17 mouse cellular contexts compared by ENCODE assay signal in the genomic region with DNA sequence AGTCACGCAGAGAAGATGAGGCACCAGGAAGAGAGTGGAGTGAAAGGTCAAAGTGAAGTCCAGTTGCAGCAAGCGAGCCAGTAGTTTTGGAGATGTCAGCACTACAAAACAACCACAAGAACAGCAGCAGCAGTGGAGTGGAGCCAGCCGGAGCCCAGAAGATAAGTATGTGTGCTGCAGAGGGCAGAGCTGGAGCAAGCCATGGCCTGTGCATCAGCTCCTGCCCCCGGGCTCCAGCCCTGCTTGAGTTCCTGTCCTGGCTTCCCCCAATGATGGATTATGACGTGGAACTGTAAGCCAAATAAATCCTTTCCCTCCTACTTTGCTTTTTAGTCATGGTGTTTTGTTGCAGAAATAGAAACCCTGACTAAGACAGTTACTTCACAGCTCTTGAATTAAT. TPM values are rescaled to one million over a fixed set of nuclear protein-coding genes. Genes with fewer than 3 reads are reported as not detected.
"Had no signal": no experiment of that assay in that cellular context is flagged by ENCODE, and none has a peak within 500 bp of the region (broad histone marks: within the 10 kb centered on the region; RNA-seq: fewer than 3 reads in every experiment).

No protein-coding gene starts in this region.

- H3K9ac ChIP-seq: kidney, embryonic 15.5 days; liver, embryonic 15.5 days; midbrain, embryonic 15.5 days; neural tube, embryonic 13.5 days had no signal

- ATAC-seq: midbrain, embryonic 15.5 days had no signal

- H3K4me3 ChIP-seq: kidney, embryonic 15.5 days; left cerebral cortex, adult 2 months; limb, embryonic 10.5 days; liver, embryonic 15.5 days; midbrain, embryonic 10.5 days; midbrain, embryonic 15.5 days; neural tube, embryonic 13.5 days had no signal

- H3K27ac ChIP-seq: kidney, embryonic 15.5 days; left cerebral cortex, adult 2 months; limb, embryonic 10.5 days; liver, embryonic 15.5 days; midbrain, embryonic 10.5 days; midbrain, embryonic 15.5 days; neural tube, embryonic 13.5 days had no signal

- DNase-seq: kidney, adult 2 months; kidney, postnatal 14 days; lung, adult 2 months; lung, postnatal 10 days; lung, postnatal 4 days; retina, postnatal 1 day; right cerebral cortex, postnatal 14 days; thymus, postnatal 14 days had no signal

- H3K27me3 ChIP-seq: kidney, embryonic 15.5 days; liver, embryonic 15.5 days; midbrain, embryonic 15.5 days; neural tube, embryonic 13.5 days had no signal

- H3K4me2 ChIP-seq: kidney, embryonic 15.5 days; liver, embryonic 11.5 days; liver, embryonic 15.5 days; midbrain, embryonic 15.5 days; neural tube, embryonic 13.5 days had no signal

- H3K9me3 ChIP-seq: kidney, embryonic 15.5 days; limb, embryonic 10.5 days; liver, embryonic 15.5 days; midbrain, embryonic 10.5 days; midbrain, embryonic 15.5 days; neural tube, embryonic 13.5 days had no signal

- H3K36me3 ChIP-seq: midbrain, embryonic 15.5 days; neural tube, embryonic 13.5 days had no signal

- H3K4me1 ChIP-seq: kidney, embryonic 15.5 days; limb, embryonic 10.5 days; midbrain, embryonic 10.5 days; midbrain, embryonic 15.5 days; neural tube, embryonic 13.5 days had no signal

RNA-seq across cellular contexts. Expression of a gene that starts 51.3 kb away (rescaled TPM):
- total RNA-seq: megakaryocyte, adult 5-6 weeks had no signal
